Mouse (Mus musculus): ENCODE results near the gene Ntn1. TPM values are rescaled to one million over a fixed set of nuclear protein-coding genes. Genes with fewer than 3 reads are reported as not detected.

The Ntn1 gene
- polyA plus RNA-seq, 1 experiment from 2014 or later, result 6.7 TPM

DNA sequence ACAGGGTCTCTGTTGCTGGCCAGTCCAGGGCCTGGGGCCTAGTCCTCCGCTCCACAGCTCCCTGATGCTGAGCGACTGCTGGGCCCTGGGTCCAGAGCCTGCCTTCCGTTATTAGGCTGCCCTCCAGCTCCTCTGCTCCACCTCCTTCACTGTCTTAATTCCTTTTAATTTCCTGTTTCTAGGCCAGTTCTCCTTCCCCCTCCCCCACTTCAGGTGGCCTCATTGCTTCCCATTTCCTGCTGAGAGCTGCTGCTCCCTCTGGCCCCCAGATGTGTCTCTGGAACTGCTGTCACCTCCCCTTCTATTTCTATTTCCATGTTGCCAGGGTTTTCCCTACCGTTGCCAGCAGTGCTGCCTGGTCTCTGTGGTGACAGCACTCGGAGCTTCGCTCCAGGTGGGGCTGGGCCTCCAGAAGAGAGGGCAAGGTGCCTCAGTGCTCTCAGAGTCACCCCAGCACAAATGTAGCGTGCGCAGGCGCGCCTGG lies 204.9 kb downstream of the Ntn1 start:
- H3K4me1 ChIP-seq (replicated peaks; ENCODE audit: control insufficient read depth, insufficient read depth, low read length), result peaks cover 35% of the 10 kb centered on the region
- 45% methylated on average over 10 of the region's 10 CpGs for WGBS
- ATAC-seq (replicated peaks; ENCODE audit: low FRiP score, low TSS enrichment, low read depth), result no peak
- no peak overlapping the region for H3K4me2 ChIP-seq (ENCODE audit: low read length)
- no peaks in the 10 kb centered on the region for H3K9me3 ChIP-seq (ENCODE audit: control insufficient read depth, low read length)
- H3K4me3 ChIP-seq (ENCODE audit: low read depth, low read length), result no peak overlapping the region
- H3K9ac ChIP-seq (ENCODE audit: low read length), result no peak overlapping the region
- DNase-seq (ENCODE audit: low spot score), result no peak
- H3K27ac ChIP-seq (ENCODE audit: low read depth), result peak overlapping the region; percentile 62
- H3K36me3 ChIP-seq (ENCODE audit: control insufficient read depth, insufficient read depth, low read length), result no peaks in the 10 kb centered on the region
- H3K27me3 ChIP-seq (replicated peaks; ENCODE audit: control insufficient read depth, insufficient read depth, low read length), result no peaks in the 10 kb centered on the region

- no peak overlapping the region for H3K9ac ChIP-seq (ENCODE audit: low read length)
- no peak overlapping the region for H3K4me2 ChIP-seq (ENCODE audit: low read length)
- no peak overlapping the region for H3K4me3 ChIP-seq (ENCODE audit: low read depth, low read length)
- H3K4me1 ChIP-seq (replicated peaks; ENCODE audit: control insufficient read depth, insufficient read depth, low read length), result peaks cover 32% of the 10 kb centered on the region
- no peaks in the 10 kb centered on the region for H3K36me3 ChIP-seq (ENCODE audit: control insufficient read depth, insufficient read depth, low read length)
- ATAC-seq (replicated peaks; ENCODE audit: low FRiP score, low TSS enrichment, low read depth) (no peak), DNase-seq (ENCODE audit: low spot score) (no peak)
- WGBS, result 51% methylated on average over 6 of the region's 6 CpGs
- H3K27me3 ChIP-seq (replicated peaks; ENCODE audit: control insufficient read depth, insufficient read depth, low read length), result no peaks in the 10 kb centered on the region
- H3K27ac ChIP-seq (ENCODE audit: low read depth), result peak overlapping the region; percentile 62
- no peaks in the 10 kb centered on the region for H3K9me3 ChIP-seq (ENCODE audit: control insufficient read depth, low read length)
Observed at GRCm38 (mm10) chr11:68195168-68195567, 205.5 kb downstream of the Ntn1 start.

DNA sequence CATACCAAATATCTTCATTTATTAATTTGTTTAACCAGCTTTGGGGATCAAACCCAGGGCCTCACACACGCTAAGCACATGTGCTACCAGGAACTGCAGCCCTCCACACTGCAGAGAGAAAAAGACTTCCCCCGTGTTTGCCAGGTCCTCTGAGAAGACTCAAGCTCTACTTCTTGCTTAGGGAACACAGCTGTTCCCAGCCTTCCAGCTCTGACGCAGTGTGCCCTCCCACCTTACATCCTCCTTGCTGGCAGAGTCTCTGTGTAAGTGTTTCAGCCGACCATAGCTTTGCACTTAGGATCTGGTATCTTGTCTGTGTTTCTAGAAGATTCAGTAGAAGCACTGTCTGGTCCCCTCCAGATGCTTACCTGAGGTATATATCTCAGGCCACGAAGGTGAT lies 209.8 kb downstream of the Ntn1 start:
- no peak overlapping the region for H3K4me2 ChIP-seq (ENCODE audit: low read length)
- no peak overlapping the region for H3K27ac ChIP-seq (ENCODE audit: low read depth)
- peaks cover 36% of the 10 kb centered on the region for H3K4me1 ChIP-seq (replicated peaks; ENCODE audit: control insufficient read depth, insufficient read depth, low read length)
- 71% methylated on average over 5 of the region's 5 CpGs for WGBS
- ATAC-seq (replicated peaks; ENCODE audit: low FRiP score, low TSS enrichment, low read depth), result no peak
- no peak overlapping the region for H3K9ac ChIP-seq (ENCODE audit: low read length)
- H3K4me3 ChIP-seq (ENCODE audit: low read depth, low read length), result no peak overlapping the region
- no peak for DNase-seq (ENCODE audit: low spot score)
- no peaks in the 10 kb centered on the region for H3K9me3 ChIP-seq (ENCODE audit: control insufficient read depth, low read length)
- no peaks in the 10 kb centered on the region for H3K27me3 ChIP-seq (replicated peaks; ENCODE audit: control insufficient read depth, insufficient read depth, low read length)
- H3K36me3 ChIP-seq (ENCODE audit: control insufficient read depth, insufficient read depth, low read length), result no peaks in the 10 kb centered on the region

GRCm38 (mm10) chr11:68188695-68189201 lies 211.9 kb downstream of the Ntn1 start:
- Histone ChIP-seq H3K9ac (ENCODE audit: low read length) (no peak overlapping the region), H3K9me3 (ENCODE audit: control insufficient read depth, low read length) (no peaks in the 10 kb centered on the region), H3K4me1 (replicated peaks; ENCODE audit: control insufficient read depth, insufficient read depth, low read length) (peaks cover 21% of the 10 kb centered on the region; the same call in 1 of the 2 replicates), H3K4me2 (ENCODE audit: low read length) (no peak overlapping the region), H3K4me3 (ENCODE audit: low read depth, low read length) (no peak overlapping the region), H3K27ac (ENCODE audit: low read depth) (peak overlapping the region; percentile 52; the same call in 1 of the 2 replicates), H3K36me3 (ENCODE audit: control insufficient read depth, insufficient read depth, low read length) (no peaks in the 10 kb centered on the region), H3K27me3 (replicated peaks; ENCODE audit: control insufficient read depth, insufficient read depth, low read length) (no peaks in the 10 kb centered on the region)
- WGBS, result 52% methylated on average over 12 of the region's 12 CpGs
- DNase-seq (ENCODE audit: low spot score) (no peak), ATAC-seq (replicated peaks; ENCODE audit: low FRiP score, low TSS enrichment, low read depth) (no peak)

- ATAC-seq (replicated peaks; ENCODE audit: low FRiP score, low TSS enrichment, low read depth) (no peak), DNase-seq (ENCODE audit: low spot score) (no peak)
- H3K27me3 ChIP-seq (replicated peaks; ENCODE audit: control insufficient read depth, insufficient read depth, low read length), result no peaks in the 10 kb centered on the region
- H3K9ac ChIP-seq (ENCODE audit: low read length), result no peak overlapping the region
- WGBS, result 48% methylated on average over 8 of the region's 8 CpGs
- H3K4me2 ChIP-seq (ENCODE audit: low read length), result no peak overlapping the region
- H3K4me3 ChIP-seq (ENCODE audit: low read depth, low read length), result no peak overlapping the region
- peaks cover 21% of the 10 kb centered on the region; the same call in 1 of the 2 replicates for H3K4me1 ChIP-seq (replicated peaks; ENCODE audit: control insufficient read depth, insufficient read depth, low read length)
- peak overlapping the region; percentile 57; the same call in 1 of the 2 replicates for H3K27ac ChIP-seq (ENCODE audit: low read depth)
- H3K9me3 ChIP-seq (ENCODE audit: control insufficient read depth, low read length), result no peaks in the 10 kb centered on the region
- no peaks in the 10 kb centered on the region for H3K36me3 ChIP-seq (ENCODE audit: control insufficient read depth, insufficient read depth, low read length)
Observed at GRCm38 (mm10) chr11:68187242-68187641, 213.4 kb downstream of the Ntn1 start.

DNA sequence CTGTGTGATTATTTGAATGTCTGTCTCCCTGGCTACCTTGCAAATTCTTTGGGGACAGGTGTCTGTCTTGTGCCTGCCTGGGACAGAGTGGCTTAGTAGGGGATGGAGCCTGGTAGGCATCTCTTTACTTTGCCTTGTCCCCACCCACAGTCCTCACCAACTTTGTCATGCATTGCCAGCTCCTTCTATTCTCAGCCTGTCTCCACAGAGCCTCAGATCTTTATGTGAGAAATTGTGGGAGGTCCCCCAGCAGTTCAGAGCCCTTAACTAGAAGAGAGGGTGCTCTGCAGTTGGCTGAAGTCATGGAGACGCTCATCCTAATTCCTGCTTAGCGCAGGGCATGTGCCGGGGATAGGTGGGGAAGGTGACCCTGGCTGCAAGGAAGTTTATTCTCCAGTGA lies 215.0 kb downstream of the Ntn1 start:
- Histone ChIP-seq H3K4me2 (ENCODE audit: low read length) (no peak overlapping the region), H3K27me3 (replicated peaks; ENCODE audit: control insufficient read depth, insufficient read depth, low read length) (no peaks in the 10 kb centered on the region), H3K4me1 (replicated peaks; ENCODE audit: control insufficient read depth, insufficient read depth, low read length) (peaks cover 22% of the 10 kb centered on the region; the same call in 1 of the 2 replicates), H3K9me3 (ENCODE audit: control insufficient read depth, low read length) (no peaks in the 10 kb centered on the region), H3K36me3 (ENCODE audit: control insufficient read depth, insufficient read depth, low read length) (no peaks in the 10 kb centered on the region), H3K4me3 (ENCODE audit: low read depth, low read length) (no peak overlapping the region), H3K27ac (ENCODE audit: low read depth) (no peak overlapping the region), H3K9ac (ENCODE audit: low read length) (no peak overlapping the region)
- no peak for DNase-seq (ENCODE audit: low spot score)
- no peak for ATAC-seq (replicated peaks; ENCODE audit: low FRiP score, low TSS enrichment, low read depth)
- WGBS, result 91% methylated on average over 3 of the region's 3 CpGs

DNA sequence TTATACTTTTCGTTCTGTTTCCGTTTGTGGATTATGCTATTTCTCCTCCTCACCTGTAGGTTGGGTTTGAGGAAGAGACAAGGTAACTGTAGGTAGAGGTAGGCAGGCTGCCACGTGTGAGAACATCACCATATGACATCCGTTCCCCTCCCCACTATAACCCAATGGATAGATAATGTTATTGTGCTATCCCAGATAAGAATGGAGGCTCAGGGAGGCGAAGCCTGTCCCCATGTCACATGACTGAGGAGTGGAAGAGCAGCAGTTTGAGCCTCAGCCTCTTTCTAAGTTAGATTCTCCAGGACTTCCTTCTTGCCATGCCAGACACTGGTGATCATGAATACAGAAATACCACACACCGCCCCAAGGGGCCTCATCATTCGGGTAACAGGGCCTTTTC lies 223.2 kb downstream of the Ntn1 start:
- no peak overlapping the region for H3K4me3 ChIP-seq (ENCODE audit: low read depth, low read length)
- no peak overlapping the region for H3K9ac ChIP-seq (ENCODE audit: low read length)
- peaks cover 25% of the 10 kb centered on the region for H3K4me1 ChIP-seq (replicated peaks; ENCODE audit: control insufficient read depth, insufficient read depth, low read length)
- DNase-seq (ENCODE audit: low spot score) (no peak), ATAC-seq (replicated peaks; ENCODE audit: low FRiP score, low TSS enrichment, low read depth) (no peak)
- no peak overlapping the region for H3K4me2 ChIP-seq (ENCODE audit: low read length)
- no peaks in the 10 kb centered on the region for H3K36me3 ChIP-seq (ENCODE audit: control insufficient read depth, insufficient read depth, low read length)
- no peaks in the 10 kb centered on the region for H3K9me3 ChIP-seq (ENCODE audit: control insufficient read depth, low read length)
- H3K27ac ChIP-seq (ENCODE audit: low read depth), result 0 out of 2 replicates have a peak overlapping the region, but pooled peaks have one; percentile 16
- H3K27me3 ChIP-seq (replicated peaks; ENCODE audit: control insufficient read depth, insufficient read depth, low read length), result no peaks in the 10 kb centered on the region
- WGBS, result 85% methylated on average over 7 of the region's 7 CpGs

GRCm38 (mm10) chr11:68176550-68176949 lies 224.1 kb downstream of the Ntn1 start:
- WGBS, result 36% methylated on average over 4 of the region's 4 CpGs
- Histone ChIP-seq H3K9ac (ENCODE audit: low read length) (no peak overlapping the region), H3K4me2 (ENCODE audit: low read length) (no peak overlapping the region), H3K27me3 (replicated peaks; ENCODE audit: control insufficient read depth, insufficient read depth, low read length) (no peaks in the 10 kb centered on the region), H3K4me1 (replicated peaks; ENCODE audit: control insufficient read depth, insufficient read depth, low read length) (peaks cover 27% of the 10 kb centered on the region), H3K27ac (ENCODE audit: low read depth) (peak overlapping the region; percentile 71), H3K36me3 (ENCODE audit: control insufficient read depth, insufficient read depth, low read length) (no peaks in the 10 kb centered on the region), H3K9me3 (ENCODE audit: control insufficient read depth, low read length) (no peaks in the 10 kb centered on the region), H3K4me3 (ENCODE audit: low read depth, low read length) (no peak overlapping the region)
- DNase-seq (ENCODE audit: low spot score), result no peak
- 0 out of 2 replicates have a peak, but pooled peaks have one; percentile 47 for ATAC-seq (replicated peaks; ENCODE audit: low FRiP score, low TSS enrichment, low read depth)

GRCm38 (mm10) chr11:68172648-68173045 lies 228.0 kb downstream of the Ntn1 start:
- DNase-seq (ENCODE audit: low spot score) (no peak), ATAC-seq (replicated peaks; ENCODE audit: low FRiP score, low TSS enrichment, low read depth) (no peak)
- no peak overlapping the region for H3K9ac ChIP-seq (ENCODE audit: low read length)
- H3K36me3 ChIP-seq (ENCODE audit: control insufficient read depth, insufficient read depth, low read length), result no peaks in the 10 kb centered on the region
- WGBS, result 70% methylated on average over 4 of the region's 4 CpGs
- no peak overlapping the region for H3K27ac ChIP-seq (ENCODE audit: low read depth)
- H3K4me2 ChIP-seq (ENCODE audit: low read length), result no peak overlapping the region
- H3K27me3 ChIP-seq (replicated peaks; ENCODE audit: control insufficient read depth, insufficient read depth, low read length), result no peaks in the 10 kb centered on the region
- peaks cover 19% of the 10 kb centered on the region for H3K4me1 ChIP-seq (replicated peaks; ENCODE audit: control insufficient read depth, insufficient read depth, low read length)
- H3K9me3 ChIP-seq (ENCODE audit: control insufficient read depth, low read length), result 0 out of 2 replicates have a peak, but pooled peaks cover 3% of the 10 kb centered on the region
- no peak overlapping the region for H3K4me3 ChIP-seq (ENCODE audit: low read depth, low read length)

Data from intestine, embryonic 14.5 days (tissue).